Mouse (Mus musculus) spleen, adult 2 months (tissue): Measurements from ENCODE around the gene Trim46. TPM values are rescaled to one million over a fixed set of nuclear protein-coding genes. Genes with fewer than 3 reads are reported as not detected.

Experiments
- DNase-seq, 2 experiments: peaks; one replicate each; pipeline versions ENCODE4 v3.0.0 to v3.0.0-alpha.2; 2012 to 2021; ENCODE audit warnings: low spot score in 2 of 2, low read depth in 1 of 2
- H3K27ac ChIP-seq: fragments of 200-500 bp; 2 replicates; pipeline ENCODE4 v1.5.1; 2012; ENCODE audit warnings: low read length, inconsistent platforms; ENCODE audit not compliant: insufficient read depth
- H3K27me3 ChIP-seq: fragments of 200-500 bp; 2 replicates; pipeline ENCODE4 v1.6.1; 2012; ENCODE audit warnings: mild to moderate bottlenecking, moderate library complexity, low read length, inconsistent platforms; ENCODE audit not compliant: control insufficient read depth, insufficient read depth
- H3K36me3 ChIP-seq: fragments of 200-500 bp; 2 replicates; pipeline ENCODE4 v1.6.1; 2012; ENCODE audit warnings: mild to moderate bottlenecking, low read length, inconsistent platforms; ENCODE audit not compliant: control insufficient read depth, insufficient read depth
- H3K4me1 ChIP-seq: fragments of 200-500 bp; 2 replicates; pipeline ENCODE4 v1.6.1; 2011; ENCODE audit warnings: inconsistent platforms; ENCODE audit not compliant: control insufficient read depth, insufficient read depth, insufficient read length
- H3K4me3 ChIP-seq: fragments of 200-500 bp; 2 replicates; pipeline ENCODE4 v1.5.1; 2011; ENCODE audit warnings: mild to moderate bottlenecking, inconsistent platforms; ENCODE audit not compliant: insufficient read depth, insufficient read length; ENCODE audit errors: extremely low read depth
- CTCF ChIP-seq: fragments of 200-500 bp; IDR thresholded peaks from 2 replicates; pipeline ENCODE4 v1.5.1; 2011; ENCODE audit warnings: mild to moderate bottlenecking, inconsistent platforms; ENCODE audit not compliant: insufficient read depth, insufficient read length, insufficient replicate concordance; ENCODE audit errors: extremely low read depth
- POLR2A ChIP-seq: fragments of 200-500 bp; IDR thresholded peaks from 2 replicates; pipeline ENCODE4 v1.6.1; 2011; ENCODE audit warnings: low read depth, low read length, inconsistent platforms
- WGBS: fragments of 180-500 bp; shearing (Covaris S2); methylation state at CpG from one replicate; pipeline ENCODE4 v1.1.7; 2018; 5-methylcytosine and 5-hydroxymethylcytosine counted together
- polyA plus RNA-seq: library from polyadenylated mRNA; depleted of rRNA; stranded (reverse); fragments of >200 nt; gene quantifications from 2 replicates; pipeline ENCODE4 v1.2.3, GENCODE M21; 2012; rRNA removed

Gene Trim46
- polyA plus RNA-seq, 1 experiment = 3.6 TPM

GRCm38 (mm10) chr3:89187690-89188477 lies 58.2 kb downstream of the Trim46 start:
- 31% methylated on average over 18 of the region's 18 CpGs for WGBS
- TF ChIP-seq POLR2A (no peak), CTCF (no peak)
- peak in 1 of 2 experiments; percentile 47 for DNase-seq
- Histone ChIP-seq H3K36me3 (no peaks in the 10 kb centered on the region), H3K4me1 (peaks cover 37% of the 10 kb centered on the region), H3K4me3 (peak overlapping the region; percentile 61), H3K27ac (peak overlapping the region; percentile 87), H3K27me3 (no peaks in the 10 kb centered on the region)

- no peaks in the 10 kb centered on the region for H3K36me3 ChIP-seq
- H3K27ac ChIP-seq = peak overlapping the region; percentile 87
- peak in 1 of 2 experiments; percentile 27 for DNase-seq
These were observed 58.9 kb downstream of the Trim46 start for GRCm38 (mm10) chr3:89187197-89187596.

More at GRCm38 (mm10) chr3:89187197-89187596, 58.9 kb downstream of the Trim46 start:
- TF ChIP-seq POLR2A (no peak), CTCF (no peak)
- H3K4me3 ChIP-seq = peak overlapping the region; percentile 61
- H3K27me3 ChIP-seq = no peaks in the 10 kb centered on the region
- H3K4me1 ChIP-seq = peaks cover 37% of the 10 kb centered on the region
- 45% methylated on average over 23 of the region's 23 CpGs for WGBS

Other genes with a start within 250 kb of the Trim46 start
- gene Rusc1, start 153.0 kb downstream of the Trim46 start, polyA plus RNA-seq = 42.5 and 54.1 TPM in 2 replicates
- not detected in 2 replicates for gene Gm43738, start 145.2 kb downstream of the Trim46 start, polyA plus RNA-seq
- gene Fdps, start 144.3 kb downstream of the Trim46 start, polyA plus RNA-seq = 25.6 and 30.6 TPM in 2 replicates
- 10.0 and 10.2 TPM in 2 replicates for gene Pklr, start 110.2 kb downstream of the Trim46 start, polyA plus RNA-seq
- 2.7 and 3.3 TPM in 2 replicates for gene Hcn3, start 86.1 kb downstream of the Trim46 start, polyA plus RNA-seq
- gene Clk2, start 81.5 kb downstream of the Trim46 start, polyA plus RNA-seq = 66.6 and 72.2 TPM in 2 replicates
- 120 and 134 TPM in 2 replicates for gene Scamp3, start 68.8 kb downstream of the Trim46 start, polyA plus RNA-seq
- gene Fam189b, start 63.2 kb downstream of the Trim46 start, polyA plus RNA-seq = 104 and 115 TPM in 2 replicates
- gene Gba, start 43.4 kb downstream of the Trim46 start, polyA plus RNA-seq = 59.6 and 66.6 TPM in 2 replicates
- 2.9 and 3.4 TPM in 2 replicates for gene Thbs3, start 31.1 kb downstream of the Trim46 start, polyA plus RNA-seq
- 99.4 and 124 TPM in 2 replicates for gene Mtx1, start 19.2 kb downstream of the Trim46 start, polyA plus RNA-seq
- 17.4 and 26.1 TPM in 2 replicates for gene Muc1, start 17.3 kb downstream of the Trim46 start, polyA plus RNA-seq
- 93.5 and 129 TPM in 2 replicates for gene Krtcap2, start 343 bp downstream of the Trim46 start, polyA plus RNA-seq
- gene Dpm3, start 13.0 kb upstream of the Trim46 start, polyA plus RNA-seq = 231 and 419 TPM in 2 replicates
- 207 and 266 TPM in 2 replicates for gene Slc50a1, start 24.3 kb upstream of the Trim46 start, polyA plus RNA-seq
- gene Efna1, start 34.8 kb upstream of the Trim46 start, polyA plus RNA-seq = 5.3 and 5.9 TPM in 2 replicates
- gene Efna3, start 76.7 kb upstream of the Trim46 start, polyA plus RNA-seq = not detected in 2 replicates
- 0.62 and 1.5 TPM in 2 replicates for gene Efna4, start 91.7 kb upstream of the Trim46 start, polyA plus RNA-seq
- gene Adam15, start 103.7 kb upstream of the Trim46 start, polyA plus RNA-seq = 49.6 and 62.0 TPM in 2 replicates
- gene Dcst2, start 115.7 kb upstream of the Trim46 start, polyA plus RNA-seq = 0.15 and 0.43 TPM in 2 replicates
- 0.29 and 0.42 TPM in 2 replicates for gene Dcst1, start 118.9 kb upstream of the Trim46 start, polyA plus RNA-seq
- gene Zbtb7b, start 148.5 kb upstream of the Trim46 start, polyA plus RNA-seq = 54.5 and 58.4 TPM in 2 replicates
- gene Lenep, start 156.5 kb upstream of the Trim46 start, polyA plus RNA-seq = 1.5 and 1.9 TPM in 2 replicates
- 39.1 and 43.9 TPM in 2 replicates for gene Flad1, start 165.6 kb upstream of the Trim46 start, polyA plus RNA-seq
- gene Cks1b, start 172.1 kb upstream of the Trim46 start, polyA plus RNA-seq = 20.6 and 21.3 TPM in 2 replicates
- 49.0 and 54.8 TPM in 2 replicates for gene Shc1, start 172.1 kb upstream of the Trim46 start, polyA plus RNA-seq
- gene Pygo2, start 183.9 kb upstream of the Trim46 start, polyA plus RNA-seq = 58.2 and 111 TPM in 2 replicates
- 47.0 and 54.2 TPM in 2 replicates for gene Pbxip1, start 190.4 kb upstream of the Trim46 start, polyA plus RNA-seq
- gene Pmvk, start 208.2 kb upstream of the Trim46 start, polyA plus RNA-seq = 12.2 and 15.1 TPM in 2 replicates